Mouse (Mus musculus): Measurements from ENCODE around the gene Dpm2.

The Dpm2 gene

DNA sequence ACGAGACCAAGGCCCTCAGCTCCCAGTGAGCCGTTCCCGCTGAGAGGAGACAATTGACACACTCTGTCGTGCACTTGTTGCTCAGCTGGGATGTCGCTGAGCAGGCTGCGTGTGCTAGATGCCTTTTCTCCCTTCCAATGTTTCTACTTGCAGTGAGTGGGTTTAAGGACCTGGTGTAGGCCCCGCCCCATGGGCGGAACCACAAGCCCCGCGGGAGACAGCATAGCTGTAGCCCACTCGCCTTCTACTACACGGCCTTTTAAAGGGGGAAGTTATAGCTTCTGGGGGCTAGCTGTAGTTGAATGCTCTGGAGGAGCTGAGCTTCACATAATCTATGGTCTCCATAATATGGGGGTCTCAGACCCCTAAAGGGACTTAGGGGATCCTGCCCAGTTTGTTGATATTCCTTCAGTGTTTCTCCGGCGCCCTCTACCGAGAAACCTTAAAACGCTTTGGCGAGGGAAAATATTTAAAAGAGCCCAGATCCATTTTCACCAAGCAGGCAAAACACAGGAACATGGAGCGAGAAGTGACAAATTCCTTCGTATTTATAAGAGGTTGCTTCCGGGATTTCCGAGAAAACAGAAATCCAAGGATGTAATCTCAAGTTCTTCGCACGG, 40.1 kb downstream of the Dpm2 start:
- ATAC-seq (ENCODE audit: low TSS enrichment) = peak; percentile 21; the same call in 1 of the 2 replicates

- no peak for ATAC-seq (ENCODE audit: low TSS enrichment)
Observed at GRCm38 (mm10) chr2:32612274-32612673, 41.6 kb downstream of the Dpm2 start.

GRCm38 (mm10) chr2:32617109-32617508, 46.5 kb downstream of the Dpm2 start:
- no peak for ATAC-seq (ENCODE audit: low TSS enrichment)

GRCm38 (mm10) chr2:32617601-32618000, 46.9 kb downstream of the Dpm2 start:
- ATAC-seq (ENCODE audit: low TSS enrichment) = no peak

DNA sequence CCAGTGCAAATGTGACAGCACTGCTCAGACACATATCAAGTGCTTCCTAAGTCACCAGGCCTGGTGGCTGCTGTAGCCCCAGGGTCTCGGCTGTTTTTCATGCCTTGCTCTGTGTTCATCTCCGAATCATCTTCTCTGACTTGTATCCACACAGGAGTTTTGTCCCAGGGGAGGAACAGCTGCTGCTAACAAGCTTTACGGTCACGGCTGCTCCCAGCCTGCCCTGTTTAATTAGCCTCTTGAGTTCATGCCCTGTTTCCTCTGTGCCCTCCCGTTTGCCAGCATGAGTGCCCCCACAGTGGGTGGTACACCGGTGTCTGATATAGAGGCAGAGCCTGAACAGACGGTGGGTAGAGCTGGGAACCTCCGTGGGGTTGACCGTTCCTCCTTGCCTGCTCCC, 47.4 kb downstream of the Dpm2 start:
- no peak for ATAC-seq (ENCODE audit: low TSS enrichment)

DNA sequence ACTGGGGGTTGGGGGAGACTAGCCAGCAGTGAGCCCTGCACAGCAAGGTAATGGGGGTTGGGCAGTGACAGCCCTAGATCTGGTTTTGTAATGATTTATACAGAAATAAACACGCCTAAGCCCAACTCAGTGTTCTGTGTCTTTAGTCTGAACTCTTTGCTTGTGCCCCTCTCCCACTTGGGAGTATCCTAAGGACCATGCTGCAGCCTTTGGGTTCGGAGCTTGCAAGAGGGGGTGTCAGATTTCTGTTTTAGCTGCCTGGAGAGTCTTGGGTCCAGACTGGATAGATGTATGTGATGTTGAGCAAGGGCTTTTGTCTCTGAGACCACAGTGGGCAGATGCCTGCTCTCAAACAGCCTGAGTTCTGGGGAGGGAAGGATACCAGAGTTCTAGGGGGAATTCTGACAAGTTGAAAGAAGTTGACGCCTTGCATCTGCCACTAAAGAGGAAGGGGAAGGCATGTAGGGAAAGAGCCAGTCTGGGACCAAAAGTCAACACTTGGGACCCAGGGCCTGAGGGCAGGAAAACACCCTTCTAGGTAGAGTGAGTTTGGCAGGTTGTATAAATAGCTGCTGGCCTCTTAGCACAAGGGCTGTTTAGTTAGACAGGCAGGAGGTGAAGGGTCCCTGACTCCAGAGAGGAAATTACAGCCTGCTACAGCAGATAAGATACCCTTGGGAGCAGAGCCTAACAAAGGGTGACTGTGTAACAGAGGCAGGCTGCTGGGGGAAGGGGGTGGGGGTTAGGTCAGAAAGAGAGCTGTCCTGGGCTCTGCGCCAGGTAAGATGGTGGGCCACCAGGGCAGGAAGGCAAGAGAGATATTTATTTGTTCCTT, 50.2 kb downstream of the Dpm2 start:
- no peak for ATAC-seq (ENCODE audit: low TSS enrichment)

DNA sequence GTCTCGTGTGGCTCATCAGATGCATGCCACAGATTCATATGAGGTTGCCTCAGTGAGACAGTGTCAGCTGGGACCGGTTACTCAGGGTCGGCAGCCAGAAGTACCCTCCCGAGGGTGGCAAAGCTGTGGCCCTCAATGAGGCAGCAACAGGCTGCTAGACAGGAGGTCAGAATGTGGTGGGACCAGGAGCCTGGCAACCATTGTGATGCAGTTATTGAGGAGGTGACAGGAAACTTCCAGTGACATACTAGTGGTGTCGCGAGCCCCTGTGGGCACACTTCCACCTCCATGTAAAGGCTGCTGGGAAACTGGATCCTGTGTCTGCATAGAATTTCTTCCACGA, 50.8 kb downstream of the Dpm2 start, which contains the start of gene Ak1:
TSS of gene Ak1 (plus strand) at position 242 of the 343 bp plus-strand sequence.
- ATAC-seq (ENCODE audit: low TSS enrichment) = no peak
